Mouse (Mus musculus) lung, postnatal 36 days (tissue): ENCODE results near the gene Taf3.

Experiments used
- DNase-seq: peaks from one replicate; pipeline ENCODE4 v3.0.0; 2022; ENCODE audit warnings: mixed read lengths

The Taf3 gene

DNA sequence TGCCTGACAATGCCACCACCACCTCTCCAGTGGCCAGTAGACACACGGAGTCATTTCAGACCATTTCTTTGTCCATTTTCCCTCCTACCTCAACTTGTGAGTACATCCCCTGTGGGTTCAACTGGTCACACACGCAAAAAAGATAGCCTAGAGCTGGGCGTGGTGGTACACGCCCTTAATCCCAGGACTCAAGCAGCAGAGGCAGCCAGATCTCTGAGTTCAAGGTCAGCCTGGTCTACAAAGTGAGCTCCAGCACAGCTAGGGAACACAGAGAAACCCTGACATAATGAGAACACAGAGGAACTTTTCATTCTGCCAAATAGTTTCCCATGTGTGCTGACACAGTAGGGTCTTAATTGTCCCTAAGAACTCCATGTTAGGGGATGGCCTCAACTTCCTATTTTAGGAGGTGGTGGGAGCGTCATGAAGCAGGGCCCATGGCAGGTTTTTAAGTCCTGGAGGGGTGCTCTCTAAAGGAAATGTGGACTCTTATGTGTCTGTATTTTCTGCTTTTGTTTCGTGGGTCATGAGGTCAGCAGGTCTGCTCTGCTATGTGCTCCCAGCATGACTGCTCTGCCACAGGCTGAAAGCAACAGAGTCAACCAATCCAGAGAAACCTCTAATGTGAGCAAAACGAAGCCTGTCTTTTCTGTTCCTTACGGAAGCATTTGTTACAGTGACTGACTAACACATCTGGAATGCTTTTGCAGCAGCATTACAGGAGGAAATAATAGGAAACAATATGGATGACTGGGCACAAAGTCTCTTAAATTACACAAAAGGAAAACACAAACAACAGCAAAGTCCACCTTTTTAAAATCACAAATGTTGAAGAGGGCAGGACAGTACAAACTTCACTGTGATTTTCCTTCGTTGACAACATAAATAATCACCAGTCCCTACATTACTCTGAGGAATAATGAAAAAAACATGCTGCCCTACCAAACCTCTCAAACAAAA is 92.5 kb downstream of the Taf3 start:
- no peak for DNase-seq

DNA sequence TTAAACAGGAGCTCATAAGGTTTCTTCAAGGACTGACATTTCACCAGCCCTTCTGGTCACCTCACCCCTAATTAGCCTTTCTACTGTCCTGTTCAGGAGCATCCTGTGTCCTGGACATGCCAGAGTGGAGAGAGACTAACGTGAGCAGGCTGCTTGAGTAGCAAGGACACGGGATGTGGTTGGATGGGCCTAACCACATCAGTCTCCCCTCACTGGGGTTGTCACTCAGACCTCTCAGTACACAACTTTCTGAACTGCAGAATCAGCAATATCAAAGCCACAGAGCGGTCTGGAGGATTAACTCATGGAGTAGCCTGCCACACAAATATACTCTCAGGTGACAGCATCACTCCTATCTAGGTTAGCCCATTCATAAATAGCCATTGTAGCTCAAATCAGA is 101.7 kb downstream of the Taf3 start:
- DNase-seq: no peak

DNA sequence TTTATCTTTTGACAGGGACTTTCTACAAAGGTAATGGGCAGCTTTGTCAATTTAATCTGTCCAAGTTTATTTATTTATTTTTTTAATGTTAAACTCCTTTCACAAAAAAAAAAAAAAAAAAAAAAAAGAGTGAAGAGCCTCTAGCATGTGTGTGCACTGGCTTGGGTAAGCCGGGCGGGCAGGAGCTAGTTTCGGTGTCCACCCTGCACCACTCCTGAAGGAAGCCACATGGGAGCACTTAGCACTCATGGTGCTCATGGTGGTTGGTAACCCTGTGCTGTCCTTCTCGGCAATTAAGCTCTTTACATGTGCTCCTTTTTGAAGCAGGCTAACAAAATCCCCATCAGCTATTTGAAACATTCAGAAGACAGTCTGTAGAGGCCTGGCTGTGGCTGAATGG is 102.8 kb downstream of the Taf3 start:
- no peak for DNase-seq

DNA sequence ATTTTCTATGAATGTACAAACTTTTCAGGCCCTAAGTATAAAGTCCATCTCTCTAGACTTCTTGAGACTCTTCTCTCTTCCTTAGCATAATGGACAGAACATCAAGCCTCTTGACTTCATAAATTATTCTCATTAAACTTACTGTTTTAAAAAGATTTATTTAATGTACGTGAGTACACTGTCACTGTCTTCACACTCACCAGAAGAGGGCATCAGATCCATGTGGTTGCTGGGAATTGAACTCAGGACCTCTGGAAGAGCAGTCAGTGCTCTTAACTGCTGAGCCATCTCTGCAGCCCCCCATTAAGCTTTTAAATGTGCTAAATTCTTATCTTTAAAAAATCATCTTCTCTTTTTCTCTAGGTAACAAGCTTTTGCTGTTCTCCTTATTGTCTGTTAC is 105.4 kb downstream of the Taf3 start:
- no peak for DNase-seq

DNA sequence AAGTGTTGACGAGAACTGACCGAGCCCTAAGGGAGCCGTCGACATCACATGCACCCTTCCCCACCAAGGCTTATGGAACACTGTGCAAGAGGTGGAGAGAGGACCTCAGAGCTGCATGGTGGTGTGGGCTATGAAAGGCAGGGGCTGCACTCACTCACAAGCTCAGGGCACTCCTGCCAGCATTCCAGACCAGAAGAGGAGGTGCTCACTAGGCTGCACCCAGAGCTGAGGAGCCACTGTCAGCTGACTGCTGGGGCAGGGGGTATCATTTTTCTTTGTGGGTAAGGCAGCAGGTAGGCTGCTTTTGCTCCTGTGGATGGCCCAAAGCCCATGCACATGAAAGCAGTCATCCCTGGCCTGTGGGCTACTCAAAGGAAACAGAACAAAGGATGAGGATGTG is 109.1 kb downstream of the Taf3 start:
- DNase-seq: no peak

DNA sequence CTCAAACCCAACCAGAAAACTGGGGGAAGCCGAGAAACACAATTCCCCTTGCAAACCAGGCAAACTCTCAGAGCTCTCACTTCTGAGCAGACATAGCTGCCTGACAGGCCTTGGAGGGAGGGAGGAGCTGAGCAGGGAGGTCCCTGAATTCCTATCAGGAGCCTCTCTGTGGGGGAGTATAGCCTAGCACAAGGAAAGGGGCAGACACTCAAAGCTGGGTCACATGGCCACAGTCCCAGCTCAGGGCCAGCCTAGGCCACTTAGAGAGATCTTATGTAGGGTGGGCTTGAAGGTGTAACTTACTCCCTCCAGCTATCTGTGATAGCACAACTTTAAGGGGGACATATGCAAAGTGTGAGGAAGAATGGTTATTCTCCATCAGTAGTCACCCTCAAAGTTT is 112.4 kb downstream of the Taf3 start:
- no peak for DNase-seq

DNA sequence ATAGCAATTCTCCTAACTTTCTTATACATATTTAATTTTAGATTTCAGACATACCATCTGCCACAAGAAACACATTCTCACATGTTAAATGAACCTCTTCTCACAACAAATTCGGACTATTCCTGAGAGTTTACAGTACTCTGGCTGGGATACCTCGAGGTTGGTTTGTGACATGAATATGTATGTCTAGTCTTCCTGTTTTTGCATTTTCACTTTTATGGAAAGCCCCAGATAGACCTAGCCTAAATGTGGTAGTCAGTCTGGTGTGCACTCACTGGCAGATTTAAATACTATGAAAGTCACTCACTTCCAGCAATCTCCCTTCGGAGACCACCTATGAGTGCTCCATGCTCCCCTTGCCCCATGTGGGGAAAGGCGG is 121.5 kb downstream of the Taf3 start:
- DNase-seq: no peak

DNA sequence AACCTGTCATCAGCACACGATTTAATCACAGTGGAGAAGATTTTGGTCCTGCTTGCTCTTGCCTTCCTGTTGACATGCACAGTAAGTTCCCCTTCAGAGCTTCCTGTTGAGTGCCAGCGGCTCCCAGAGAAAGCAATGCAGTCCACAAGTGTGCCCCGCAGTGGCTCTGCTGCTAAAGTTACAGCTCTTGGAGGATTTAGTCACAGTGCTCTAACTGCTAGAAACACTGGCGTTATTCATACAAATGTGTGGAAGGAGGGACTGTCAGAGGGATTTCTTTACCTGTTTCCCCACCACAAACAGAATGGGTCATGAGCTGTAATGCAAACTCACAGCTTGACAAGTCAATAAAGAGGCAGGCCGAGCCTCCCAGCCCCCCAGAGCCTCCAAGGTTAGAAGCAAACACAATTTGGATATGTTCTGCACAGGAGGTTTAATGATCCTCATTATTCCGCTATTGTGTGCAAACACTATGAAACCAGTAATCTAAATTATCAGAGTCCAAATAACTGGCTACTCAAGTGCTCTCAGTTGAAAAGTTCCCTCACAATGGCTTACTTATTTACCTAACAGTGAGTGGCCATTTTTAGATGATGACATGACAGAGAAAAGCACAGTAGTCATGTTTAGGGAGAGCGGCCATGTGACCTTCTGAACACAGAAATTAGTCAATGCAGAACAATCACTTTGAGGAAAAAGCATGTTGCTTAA is 122.0 kb downstream of the Taf3 start:
- DNase-seq: peak; percentile 3

DNA sequence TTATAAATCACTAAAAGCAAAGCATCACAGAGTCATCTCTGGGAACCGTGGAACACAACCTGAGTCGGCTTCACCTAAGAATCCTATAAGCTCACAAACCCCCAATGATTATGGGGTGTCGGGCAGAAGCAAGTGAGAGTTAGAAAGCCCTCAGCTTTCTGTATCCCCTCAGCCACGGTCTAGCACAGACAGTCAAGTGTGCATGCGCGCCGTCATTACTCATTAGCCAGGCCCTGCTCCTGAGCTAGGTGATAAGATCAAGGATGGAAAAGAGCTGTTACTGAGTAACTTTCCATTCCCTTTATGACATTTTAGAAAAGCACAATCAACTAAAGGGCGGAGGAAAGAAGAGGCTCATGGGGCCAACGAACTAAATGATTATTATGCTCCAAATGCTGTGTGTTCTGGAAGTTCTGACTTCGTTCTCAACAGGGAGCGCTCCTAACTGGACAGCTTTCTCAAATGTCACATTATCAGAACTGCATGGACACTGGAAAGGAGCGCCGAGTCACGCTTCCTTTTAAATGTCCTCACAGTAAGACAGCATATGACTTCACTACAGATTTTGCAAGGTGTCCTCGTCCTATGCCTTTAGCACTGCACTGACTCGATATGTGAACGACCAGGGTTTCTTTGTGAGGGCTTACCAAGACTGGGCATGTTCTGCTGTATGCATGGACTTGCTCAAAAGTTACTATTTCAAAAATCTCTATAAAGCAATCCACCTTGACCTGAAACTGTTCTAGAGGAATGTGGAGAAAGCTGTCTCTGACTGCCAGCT is 129.5 kb downstream of the Taf3 start:
- no peak for DNase-seq

DNA sequence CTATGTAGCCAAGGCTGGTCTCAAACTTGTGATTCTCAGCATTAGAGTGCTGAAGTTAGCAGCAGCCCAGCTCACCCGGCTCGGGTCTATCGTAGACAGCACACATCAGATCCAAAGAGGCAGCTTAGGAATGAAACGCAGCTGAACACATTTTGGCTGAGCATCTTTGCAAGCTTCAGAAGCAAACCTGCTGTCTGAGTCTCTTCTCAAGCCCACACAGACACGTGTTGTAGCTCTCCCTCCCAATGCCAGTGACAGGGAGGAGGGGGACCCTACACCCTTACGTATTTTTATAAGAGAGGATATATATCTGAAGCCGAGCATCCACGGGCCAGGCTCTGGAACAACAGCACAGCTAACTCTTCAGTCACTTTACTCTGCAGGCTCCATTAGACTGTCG is 130.8 kb downstream of the Taf3 start:
- no peak for DNase-seq

DNA sequence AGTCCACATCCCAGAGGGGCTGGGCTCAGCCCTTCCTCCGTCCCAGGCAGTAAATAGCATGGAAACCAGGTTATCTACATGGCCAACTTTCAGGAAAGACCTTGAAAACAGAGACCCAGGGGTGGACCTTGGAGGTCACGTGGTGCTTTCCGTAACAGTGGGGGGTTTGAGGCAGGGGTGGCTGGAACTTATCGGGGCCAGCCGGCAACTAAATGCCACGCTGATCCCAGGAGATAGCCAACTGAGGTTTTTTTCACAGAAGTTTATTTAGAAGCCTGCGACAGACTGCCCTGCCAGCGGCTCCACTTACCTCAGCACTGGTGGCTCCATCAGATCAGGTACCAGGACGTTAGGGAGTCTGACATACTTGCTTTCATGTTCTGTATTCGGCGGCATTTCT is 142.4 kb downstream of the Taf3 start:
- DNase-seq: no peak

DNA sequence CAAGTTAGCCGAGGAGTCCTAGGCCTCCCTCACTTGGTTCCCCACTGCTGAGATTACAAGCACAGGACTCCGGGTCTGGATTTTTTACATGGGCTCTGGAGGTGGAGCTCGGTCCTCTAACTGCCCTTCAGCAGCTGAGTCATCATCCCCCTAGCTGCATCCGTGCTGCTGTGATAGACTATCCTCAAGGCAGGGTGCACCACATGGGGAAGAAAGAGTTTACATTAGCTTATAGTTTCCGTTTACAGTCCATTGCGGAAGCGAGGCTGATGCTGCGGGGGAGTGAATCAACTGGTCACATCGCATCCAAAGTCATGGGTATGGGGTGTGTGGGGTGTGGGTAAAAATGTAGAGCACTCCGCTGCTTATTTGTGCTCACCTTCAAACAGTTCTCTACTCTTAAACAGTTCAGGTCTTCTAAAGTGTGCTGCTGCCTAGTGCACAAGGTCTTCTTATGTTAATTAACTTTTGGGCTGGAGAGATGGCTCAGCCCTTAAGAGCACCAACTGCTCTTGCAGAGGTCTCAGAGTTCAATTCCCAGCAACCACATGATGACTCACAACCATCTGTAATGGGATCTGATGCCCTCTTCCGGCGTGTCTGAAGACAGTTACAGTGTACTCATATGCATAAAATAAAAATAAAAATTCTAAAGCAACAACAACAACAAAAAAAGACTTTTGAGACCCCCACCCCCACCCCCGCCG is 144.4 kb downstream of the Taf3 start:
- DNase-seq: no peak

DNA sequence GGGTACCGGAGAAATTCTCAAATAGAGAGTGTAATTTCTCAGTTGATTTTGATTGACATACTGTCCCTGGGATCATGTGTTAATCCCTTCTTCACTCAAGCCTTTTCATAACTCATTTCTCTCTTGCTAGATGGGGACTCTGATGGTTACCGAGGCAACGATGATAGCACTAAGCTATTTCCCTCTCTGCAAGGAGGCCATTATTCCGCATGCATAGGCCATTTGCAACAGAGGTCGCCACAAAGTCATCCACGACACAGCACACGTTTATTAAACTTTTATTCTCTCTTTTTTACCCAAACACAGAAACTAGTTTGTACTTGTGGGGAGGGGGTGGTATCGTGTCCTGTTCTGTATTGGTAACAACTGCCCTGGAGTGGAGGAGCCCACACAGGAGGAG is 150.6 kb downstream of the Taf3 start:
- DNase-seq: no peak

DNA sequence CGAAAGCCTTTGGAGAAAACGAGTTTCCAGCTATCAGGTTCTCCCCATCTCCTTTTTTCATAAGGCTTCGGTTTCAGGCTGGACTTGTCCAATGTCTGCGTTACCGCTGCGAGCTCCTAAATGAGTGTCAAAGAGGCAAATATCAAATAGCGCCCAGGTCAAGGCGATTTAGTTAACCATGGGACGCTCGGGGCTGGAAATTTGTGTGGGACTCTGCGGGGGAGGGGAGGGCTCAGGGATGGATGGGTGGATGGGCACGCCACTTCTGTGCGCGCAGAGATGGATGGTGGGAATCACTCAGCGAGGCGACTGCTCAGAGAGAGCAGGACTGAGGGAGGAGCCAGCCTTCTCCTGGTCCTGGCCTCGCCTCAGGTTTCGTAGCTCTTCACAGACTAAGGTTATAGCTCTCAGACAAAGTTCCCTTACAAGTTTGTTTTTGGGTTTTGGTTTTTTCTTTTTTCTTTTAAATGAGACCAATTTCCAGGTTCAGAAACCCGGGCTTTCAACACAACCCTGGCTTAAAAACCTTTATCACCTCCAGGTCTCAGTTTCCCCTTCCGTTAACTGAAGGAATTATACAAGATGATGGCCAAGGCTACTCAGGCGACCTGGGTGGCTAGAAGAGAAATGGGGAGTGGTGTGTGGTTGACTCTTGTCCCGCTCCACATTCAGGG is 152.2 kb downstream of the Taf3 start:
- DNase-seq: no peak

DNA sequence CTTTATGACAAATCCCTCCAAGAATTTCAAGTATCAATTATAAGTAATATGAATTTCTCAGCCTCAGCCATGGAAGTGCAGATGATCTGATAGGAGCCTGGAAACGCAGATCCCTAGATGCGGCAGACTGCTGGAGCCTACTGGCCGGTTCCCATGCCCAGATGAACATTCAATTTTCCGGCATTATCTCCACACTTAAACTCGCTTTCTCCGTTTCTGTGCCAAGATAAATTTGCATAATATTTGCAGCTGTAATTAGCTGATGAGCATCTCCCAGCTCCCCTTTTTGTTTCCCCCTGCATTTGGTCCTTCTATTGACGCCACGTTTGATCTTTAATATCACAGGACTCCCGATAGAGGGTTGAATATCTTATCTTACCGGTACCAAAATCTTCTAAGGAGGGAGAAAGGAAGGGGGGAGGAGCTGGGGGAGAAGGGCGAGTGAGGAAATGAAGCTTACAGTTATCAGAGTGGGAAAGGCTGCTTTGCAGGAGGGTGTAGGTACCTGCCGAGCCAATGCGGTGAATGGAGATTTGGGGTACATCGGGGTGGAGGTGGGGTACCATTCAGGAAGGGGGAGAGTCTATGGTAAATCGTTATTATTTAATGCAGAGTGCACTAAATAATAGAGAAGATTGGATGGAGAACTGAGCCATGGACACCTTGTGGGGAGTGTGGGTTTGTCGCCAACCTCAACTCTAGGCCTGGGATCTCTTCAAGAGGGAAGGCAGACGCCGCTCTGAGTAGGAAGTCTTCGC is 153.4 kb downstream of the Taf3 start:
- no peak for DNase-seq

DNA sequence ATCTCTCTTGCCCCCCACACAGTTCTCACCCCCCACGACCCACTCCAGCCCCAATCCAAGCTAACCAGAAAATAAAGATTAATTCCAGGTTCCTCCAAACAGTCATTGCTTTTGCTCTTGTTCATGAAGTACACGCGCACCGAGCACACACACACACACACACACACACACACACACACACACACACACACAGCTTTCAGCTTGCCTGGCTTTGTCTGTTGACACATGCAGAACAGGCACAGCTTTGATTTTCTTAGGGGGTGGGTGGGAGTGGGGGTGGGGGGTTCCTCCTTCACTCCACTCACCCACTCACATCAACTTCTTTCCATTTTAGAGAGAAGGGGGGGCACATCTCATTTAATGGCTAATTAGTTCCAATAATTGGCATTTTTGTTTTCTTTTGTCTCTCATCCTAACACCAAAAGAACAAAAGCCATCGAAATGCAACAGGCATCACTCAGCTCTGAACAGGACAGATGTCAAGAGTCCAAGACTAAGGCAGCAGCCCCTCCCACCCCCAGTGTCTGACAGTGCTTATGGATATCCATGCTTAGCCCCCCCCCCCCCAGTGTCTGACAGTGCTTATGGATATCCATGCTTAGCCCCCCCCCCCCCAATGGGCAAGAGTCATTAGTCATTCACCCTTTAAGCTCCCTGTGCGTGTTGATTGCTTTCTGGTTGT is 155.0 kb downstream of the Taf3 start:
- no peak for DNase-seq

DNA sequence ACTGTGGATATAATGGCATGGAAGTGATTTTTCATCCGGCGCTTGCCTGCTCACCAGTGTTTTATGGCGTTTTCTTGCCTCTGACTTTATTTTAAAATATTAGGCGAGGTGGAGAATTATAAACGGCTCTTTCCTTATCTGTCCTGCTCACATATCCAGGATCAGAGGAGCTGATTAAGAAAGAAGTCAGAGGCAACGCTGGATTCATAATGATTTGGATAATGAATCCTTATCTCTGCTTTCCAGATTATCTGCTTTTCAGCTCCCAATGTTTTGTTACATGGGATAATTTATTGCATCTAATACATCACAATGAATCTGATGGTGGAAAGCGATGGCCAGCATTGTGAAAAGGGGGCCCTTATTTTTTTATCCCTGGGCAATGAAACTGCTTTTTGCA is 155.9 kb downstream of the Taf3 start:
- no peak for DNase-seq

DNA sequence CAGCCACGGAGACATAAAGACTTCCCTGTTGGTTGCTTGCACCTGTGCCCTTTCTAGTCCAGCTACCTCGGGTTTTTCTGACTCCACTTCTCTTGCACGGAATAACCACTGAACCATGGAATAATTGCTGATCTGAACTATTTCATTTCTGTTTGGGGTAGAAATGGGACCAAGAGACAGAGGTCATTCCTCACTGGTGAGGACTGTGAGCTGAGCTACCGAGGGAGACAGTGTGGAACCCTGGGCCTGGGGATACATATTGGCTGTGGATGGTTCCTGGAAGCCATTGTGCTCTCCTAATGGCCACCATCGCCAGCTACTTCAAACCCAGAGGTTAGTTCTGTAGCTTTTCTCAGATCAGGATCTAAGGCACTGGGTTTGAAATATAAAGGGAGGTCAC is 157.5 kb downstream of the Taf3 start:
- DNase-seq: no peak

DNA sequence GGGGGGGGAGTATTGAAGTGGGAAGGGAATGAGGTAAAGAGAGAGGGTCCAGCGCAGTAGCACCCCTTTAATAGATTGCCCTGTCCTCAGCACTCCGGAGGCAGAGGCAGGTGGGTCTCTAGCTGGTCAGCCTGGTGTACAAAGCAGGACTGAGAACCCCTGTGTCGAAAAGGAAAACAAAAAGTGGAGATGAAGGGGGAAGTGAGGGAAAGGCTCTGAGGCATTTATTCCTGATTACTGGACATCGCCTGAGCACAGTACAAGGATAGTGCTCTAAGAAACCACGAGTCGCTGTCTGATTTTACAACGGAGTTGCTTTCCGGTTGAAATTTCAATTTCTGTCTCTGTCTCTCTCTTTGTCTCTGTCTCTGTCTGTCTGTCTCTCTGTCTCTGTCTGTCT is 158.1 kb downstream of the Taf3 start:
- DNase-seq: no peak

DNA sequence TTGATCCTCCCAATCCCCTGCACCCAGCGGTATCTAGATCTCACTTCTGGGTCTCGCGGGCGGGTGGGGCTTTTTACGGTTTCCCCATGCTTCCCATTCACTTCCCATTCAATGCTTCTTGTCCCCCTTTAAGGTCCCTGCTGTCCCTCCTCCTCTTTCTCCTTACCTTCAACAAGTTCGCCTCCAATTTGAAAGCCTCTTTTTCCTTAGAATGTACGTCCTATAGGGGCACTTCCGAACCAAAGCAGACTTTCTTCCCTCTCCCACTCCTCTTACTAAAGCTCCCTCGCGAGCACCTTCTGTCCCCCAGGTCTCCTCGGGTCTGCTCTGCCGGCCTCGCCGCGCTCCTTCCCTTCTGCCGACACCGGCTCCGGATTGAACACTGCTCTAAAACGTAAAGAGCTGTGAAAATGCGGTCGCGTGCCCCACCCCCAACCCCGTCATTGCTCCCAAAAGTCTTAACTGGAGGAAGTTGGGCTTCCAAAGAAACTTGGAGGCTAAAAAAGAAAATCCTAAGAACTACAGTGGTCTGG is 158.7 kb downstream of the Taf3 start, which contains the start of gene Gata3:
Gene Gata3, minus strand, starts transcription at position 384 of the 533 bp plus-strand sequence.
- DNase-seq: no peak
